Mouse (Mus musculus): ENCODE results near the gene Ptpdc1.

Ptpdc1 gene

DNA sequence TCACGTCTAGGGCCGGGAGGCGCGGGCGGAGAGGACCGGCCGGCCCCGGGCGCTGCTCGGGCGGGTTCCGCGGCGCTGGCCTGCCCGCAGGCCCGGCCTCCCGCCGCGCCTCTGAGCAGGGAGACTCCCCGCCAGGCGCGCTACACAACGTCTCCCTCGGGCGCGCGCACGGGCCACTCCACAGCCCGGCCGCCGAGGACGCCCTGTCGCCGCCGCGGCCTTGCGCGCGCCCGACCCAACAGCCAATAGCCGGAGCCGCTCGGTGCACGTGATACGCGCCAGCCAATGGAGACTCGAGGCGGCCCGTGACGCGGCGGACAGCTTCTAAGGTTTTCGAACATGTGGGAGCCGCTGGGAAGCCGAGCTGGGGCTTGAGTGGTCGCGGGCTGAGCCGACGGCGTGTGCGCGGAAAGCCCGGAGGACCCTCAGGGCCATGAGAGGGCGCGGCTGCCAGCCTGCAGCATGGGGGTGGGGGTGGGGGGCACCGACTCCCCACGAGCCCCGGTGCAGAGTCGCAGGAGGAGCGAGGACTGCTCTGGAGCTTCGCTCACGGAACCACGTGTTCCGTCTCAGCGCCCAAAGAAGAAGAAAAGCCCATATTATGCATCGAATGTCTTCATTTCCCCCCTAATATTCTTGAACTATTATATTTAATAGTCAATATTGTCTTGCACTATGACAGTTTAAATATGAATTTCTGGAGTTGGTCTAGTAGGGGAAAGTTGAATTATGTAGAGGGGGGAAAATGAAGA lies at the start of gene Ptpdc1:
Gene Ptpdc1 (minus strand): TSS at position 232 of the 752 bp plus-strand sequence.
- no peak for DNase-seq (ENCODE audit: low read depth)

DNA sequence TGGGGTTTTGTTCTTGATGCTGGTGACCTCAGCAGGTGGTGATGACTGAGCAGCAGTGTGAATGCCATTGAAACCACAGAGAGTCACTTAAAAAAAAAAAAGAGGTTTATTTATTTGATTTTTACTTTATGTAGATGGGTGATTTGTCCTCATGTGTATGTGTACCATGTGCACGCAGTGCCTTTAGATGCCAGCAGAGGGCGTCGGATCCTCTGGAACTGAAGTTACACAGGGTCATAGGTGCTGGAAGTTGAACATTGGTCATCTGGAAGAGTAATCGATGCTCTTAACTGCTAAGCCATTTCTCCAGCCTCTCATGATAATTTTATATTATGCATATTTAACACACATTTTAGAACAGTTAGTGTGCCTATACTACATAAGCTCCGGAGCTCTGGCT lies 49.1 kb upstream of the Ptpdc1 start:
- DNase-seq (ENCODE audit: low read depth) = no peak

DNA sequence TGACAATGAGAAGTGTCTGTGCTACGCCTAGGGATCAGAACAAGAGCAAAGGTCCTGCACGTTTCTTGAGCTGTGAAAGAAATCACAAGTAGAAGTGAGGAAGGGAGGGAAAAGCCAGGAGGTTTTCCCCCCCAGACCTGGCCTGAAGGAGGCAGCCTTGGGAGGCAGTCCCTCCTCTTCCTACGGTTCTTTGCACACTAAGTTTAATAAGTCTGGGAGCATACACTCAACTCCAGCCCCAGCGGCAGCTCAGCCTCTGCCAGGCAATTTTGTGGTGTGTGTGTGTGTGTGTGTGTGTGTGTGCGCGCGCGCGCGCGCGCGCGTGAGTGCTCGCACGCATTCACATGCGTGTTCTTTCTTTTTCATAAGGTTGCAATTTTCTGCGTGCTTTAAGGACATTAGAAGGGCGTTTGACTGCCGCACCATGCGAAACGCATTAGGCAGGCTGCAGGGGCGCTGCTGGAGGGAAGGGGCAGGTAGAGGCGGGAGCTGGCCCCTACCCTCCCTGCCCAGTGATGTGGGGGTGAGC lies 46.9 kb upstream of the Ptpdc1 start:
- no peak for DNase-seq (ENCODE audit: low read depth)

DNA sequence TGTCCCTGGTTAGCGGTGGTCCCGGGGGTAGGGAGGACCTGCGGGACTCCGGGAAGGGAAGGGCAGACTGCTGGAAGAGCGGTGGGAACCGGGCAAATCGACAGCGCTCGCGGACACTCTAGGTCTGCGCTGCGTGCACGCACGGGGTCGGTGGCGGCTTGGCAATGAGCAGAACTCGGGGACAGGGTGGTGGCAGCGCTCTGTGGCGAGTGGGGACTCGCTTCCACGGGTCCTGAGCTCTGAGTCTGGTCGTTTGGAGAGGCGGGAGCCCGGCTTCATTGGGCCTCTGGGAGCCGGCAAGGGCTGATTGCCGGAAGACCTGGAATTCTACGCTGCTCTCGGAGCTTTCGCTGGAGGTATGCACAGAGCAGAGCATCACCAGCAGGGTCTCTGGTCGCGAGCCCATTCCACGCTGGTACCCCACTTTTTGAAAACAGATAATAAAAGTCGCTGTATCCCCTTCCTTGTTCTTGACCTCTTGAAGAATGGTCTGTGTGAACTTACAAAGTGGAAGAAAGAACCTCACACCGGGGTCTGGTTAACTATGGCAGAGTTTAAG lies 43.6 kb upstream of the Ptpdc1 start:
- DNase-seq (ENCODE audit: low read depth) = no peak

DNA sequence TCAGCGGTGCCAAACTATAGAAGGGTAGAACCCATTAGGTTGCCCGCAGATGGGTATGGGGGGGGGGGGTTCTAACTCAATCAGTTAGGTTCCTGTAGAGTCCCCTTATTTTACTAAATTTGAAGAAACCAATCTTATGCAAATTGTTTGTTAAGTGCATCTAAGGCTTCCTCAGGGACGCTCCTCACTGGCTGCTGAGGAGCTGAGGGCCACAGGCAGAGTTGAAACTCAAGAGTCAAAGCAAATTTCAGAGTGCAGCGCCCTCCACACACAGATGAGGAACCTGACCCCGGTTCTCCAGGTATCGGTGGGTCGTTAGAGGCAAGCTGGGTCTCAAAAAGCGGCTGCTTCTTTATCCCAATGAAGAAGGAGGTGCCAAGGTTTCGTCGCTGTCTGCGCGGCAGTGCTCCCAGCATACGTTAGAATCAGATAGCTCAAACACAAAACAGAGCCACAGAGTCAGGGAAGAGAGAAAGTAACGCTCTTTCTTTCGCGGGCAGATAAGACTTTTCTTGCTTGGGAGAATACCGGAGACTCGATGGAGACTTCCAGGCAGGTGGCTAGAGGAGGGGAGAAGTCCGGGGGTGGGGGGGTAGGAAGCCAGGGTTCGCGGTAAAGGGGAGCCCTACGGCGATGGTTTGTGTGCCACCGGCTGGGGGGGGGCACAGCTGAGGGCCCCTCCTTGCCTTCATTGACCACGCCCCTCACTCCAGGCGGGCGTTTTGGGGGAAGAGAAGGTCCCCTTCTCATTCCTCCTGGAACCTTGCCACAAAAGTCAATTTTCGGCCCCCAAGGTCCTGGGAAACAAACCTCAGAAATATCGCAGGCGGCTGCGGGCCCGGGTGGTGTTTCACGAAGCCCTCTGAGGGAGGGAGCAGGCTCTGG lies 42.9 kb upstream of the Ptpdc1 start:
- DNase-seq (ENCODE audit: low read depth) = no peak

DNA sequence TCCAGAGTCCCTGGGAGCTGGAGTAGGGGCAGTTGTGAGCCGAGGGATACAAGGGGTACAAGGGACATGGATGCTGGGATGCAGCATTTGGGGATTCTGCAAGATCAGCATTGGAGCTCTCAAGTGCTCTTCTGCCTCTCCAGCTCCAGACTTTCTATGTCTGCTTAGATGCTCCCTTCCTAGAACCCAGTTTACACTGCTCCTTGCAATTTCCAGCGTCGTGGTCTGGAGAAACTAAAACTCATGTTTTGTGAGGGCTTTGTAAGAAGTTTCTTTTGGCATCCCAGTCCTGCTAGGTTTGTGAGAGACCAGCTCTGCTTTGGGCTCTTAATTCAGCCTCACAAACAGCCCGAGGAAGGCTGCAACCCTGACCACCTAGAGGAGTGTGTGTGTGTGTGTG lies 42.0 kb upstream of the Ptpdc1 start:
- no peak for DNase-seq (ENCODE audit: low read depth)

DNA sequence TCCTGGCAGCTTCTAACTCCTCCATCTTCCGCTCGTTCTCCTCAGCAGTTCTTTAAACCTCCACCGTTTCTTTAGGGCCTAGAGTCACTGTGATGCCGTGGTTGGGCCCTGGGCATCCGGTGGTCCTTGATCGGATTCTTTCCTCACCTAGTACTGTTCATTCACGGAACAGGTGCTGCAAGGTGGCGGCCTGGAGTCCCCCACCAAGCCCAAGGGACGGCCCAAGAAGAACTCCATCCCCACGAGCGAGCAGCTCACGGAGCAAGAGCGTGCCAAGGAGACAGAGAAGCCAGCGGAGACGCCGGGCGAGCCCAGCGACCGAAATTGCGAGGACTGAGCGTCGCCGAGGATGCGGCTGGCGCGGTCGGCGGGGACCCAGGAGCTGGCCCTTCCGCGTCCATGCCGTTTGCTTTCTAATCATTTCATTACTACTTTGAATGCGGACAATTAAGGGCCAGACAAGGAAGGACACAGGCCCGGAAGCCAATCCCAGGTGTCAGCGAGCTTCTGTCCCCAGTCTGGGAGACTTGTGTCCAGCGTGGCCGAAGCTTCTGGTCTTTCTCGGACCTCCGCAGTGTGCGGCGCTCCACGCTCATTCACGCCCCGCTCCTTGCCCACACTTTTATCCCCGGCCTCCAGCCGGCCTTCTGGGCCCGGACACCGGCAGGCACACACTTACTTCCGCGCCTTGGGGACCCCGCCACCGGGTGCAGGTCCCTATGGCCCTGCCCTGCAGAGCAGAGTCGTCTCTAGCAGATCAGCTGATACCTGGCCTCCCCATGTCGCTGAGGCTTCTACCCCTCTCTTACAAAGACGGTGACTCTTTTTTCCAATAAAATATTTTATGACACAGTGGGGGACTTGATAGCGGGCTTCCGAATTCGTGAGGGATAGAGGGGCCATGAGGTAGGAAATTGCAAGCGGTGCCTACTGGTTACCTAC lies 40.5 kb upstream of the Ptpdc1 start:
- no peak for DNase-seq (ENCODE audit: low read depth)

DNA sequence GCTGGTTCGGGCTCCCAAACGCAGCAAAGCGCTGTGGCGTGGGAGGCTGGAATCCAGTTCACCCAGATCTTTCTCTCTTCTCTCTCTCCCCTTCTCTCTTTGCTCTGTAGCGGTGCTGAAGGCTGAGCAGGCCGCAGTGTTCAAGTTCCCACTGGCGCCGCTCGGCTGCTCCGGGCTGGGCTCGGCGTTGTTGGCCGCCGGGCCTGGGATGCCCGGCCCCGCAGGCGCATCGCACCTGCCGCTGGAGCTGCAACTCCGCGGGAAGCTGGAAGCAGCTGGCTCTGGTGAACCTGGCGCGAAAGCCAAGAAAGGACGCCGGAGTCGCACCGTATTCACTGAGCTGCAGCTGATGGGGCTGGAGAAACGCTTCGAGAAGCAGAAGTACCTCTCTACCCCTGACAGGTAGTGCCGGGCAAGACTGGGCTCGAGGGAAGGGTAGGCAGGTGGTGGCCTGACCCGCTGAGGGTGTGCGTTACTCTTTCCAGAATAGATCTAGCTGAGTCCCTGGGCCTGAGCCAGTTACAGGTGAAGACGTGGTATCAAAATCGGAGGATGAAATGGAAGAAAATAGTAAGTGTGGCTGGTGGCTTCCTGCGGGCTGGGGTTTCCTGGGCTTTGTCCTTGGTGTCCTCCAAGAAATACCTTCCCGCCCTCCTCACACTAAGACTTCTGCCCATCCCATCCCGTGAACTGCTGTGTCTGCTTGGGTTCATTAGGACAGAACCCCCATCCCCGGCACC lies 39.6 kb upstream of the Ptpdc1 start:
- DNase-seq (ENCODE audit: low read depth) = no peak

DNA sequence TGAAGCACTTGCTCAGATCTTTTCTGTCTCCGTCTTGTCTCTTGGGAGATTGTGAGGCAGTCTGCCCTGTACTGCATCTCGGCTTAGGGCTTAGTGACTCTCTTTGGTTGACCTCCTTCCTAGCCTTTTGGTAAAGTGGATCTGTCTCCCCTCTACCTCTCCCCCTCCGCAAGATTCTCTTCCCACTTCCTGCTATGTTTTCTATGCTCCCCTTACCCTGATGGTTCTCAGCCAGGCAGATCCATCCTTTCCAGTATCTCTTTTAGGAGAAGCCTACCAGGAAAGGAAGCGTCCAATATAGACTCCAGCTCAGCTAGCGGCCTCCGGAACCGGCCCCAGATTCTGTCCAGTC lies 38.5 kb upstream of the Ptpdc1 start:
- DNase-seq (ENCODE audit: low read depth) = no peak

DNA sequence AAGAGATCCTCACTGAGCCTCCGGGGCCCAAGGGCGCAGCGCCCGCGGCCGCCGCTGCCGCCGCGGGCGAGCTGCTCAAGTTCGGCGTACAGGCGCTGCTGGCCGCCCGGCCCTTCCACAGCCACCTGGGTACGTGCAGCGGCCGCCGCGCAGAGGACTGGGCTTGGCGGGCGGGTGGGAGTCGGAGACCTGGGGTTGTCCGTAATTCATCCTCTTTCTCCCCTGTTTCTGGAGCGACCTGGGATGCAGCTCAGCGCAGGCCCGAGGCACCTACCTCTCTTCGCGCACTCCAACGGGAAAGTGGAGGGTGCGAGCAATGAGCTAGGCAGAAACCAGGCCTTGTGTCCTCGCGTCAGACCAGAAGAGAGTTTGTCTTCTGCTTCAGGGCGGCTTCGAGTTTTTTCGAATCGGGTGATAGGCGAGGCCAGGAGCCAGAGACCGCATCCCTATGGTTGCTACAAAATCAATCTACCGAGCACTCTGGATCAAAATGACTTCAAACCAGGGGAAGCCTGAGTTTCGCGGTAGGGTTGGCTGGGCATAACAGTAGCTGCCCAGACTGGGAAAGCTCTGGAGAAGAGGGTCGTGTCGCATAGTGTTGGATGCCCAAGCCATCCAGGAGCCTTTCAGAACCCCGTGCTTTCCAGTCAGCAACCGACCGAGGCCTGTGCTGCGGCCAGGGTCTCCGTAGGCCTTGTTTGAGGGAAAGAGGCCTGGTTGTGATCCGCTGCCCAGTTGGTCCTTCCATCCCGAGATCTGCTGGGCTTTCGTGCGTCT lies 37.9 kb upstream of the Ptpdc1 start:
- no peak for DNase-seq (ENCODE audit: low read depth)

DNA sequence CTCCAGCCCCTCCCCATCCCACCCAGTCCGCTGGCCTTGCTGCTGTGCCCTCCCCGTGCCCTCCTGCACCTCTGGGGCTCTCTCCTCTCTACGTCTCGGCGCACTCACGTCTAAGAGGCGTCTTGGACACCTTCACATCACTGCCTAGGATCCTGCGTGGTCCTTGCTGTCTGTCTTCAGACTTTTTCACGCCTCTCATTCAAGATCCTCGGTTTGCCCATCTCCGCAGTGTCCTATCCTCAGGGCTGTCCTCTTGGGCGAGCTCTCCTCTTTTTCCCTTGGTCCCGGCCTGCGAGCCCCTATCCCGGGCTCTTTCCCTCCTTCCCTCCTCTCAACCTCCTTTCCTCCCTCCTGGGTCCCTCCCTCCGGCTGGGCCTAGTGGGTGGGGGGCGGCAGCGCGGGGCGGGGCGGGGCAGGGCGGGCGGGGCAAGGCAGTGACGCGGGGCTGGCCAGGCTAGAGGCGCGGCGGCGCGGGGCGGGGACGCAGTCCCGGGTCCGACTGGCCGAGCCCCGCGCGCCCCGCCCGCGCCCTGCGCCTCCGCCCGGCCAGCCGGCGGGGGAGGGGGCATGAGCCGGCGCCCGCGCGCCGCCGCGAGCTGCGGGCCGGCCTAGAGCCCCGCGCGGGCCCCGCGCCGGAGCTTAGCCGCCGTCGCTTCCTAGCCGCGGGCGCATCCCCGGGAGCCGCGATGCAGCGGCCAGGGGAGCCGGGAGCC lies 37.1 kb upstream of the Ptpdc1 start, which contains the start of gene Barx1:
Gene Barx1 (plus strand): TSS at position 568 of the 713 bp plus-strand sequence.
- DNase-seq (ENCODE audit: low read depth) = no peak

DNA sequence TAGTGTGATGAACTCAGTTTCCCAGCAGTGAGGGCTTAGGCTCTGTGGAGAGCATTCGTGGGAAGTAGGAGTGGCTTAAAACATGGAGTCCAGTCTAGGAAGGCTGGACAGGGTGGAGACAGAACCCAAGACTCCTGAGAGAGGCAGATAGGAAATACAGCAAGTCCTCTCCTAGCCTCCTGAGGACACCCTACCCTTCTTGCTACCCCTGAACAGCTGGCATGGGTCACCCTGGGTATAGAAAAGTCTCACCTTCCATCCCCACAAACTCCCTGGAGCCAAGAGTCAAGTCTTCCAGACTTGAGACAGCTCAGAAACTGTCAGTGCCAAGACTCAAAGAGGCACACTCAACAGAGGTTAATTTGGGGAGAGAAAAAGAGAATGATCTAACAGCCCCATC lies 36.1 kb upstream of the Ptpdc1 start:
- DNase-seq (ENCODE audit: low read depth) = no peak

DNA sequence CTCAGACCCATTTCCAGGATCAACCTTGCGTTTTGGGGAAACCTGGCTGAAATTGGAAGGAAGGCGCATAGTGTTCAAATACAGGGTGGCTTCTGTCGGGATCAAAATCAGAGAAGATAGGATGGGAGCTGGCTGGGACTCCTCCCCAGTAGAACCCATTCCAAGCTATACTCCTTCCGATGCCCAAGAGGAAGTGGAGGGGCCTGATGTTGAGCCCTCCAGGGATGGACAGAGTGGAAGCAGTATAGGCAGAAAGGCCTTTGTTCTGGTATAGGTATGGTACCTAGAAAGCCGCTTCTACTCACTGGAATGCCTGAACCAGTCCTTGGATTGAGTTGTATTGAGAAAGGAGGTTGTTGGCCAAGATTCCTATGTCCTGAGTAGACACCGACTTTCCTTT lies 35.3 kb upstream of the Ptpdc1 start:
- no peak for DNase-seq (ENCODE audit: low read depth)

DNA sequence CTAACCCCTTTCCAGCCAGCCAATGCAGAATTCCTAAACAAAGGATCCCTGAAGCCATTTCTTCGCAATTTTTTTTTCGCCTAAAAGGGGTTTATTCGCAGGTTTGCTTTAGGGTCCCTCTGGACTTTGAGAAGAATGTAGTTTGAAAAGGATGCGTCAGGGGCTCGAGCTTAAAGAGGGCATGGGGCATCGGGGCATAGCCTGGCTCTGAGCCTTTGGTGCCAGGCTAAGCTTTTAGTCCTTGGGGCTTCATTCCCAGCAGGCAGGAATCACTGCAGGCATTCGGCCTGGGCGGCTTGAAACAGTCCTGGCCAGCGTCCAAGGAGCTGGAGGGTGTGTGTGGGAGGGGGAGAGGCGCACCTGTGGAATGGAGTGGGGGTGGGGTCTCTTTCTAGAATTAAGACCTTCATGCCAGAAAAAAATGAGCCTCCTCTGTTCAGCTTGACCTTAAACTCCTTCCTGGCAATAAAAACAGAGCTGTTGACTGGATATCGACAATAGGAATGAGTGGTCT lies 34.8 kb upstream of the Ptpdc1 start:
- DNase-seq (ENCODE audit: low read depth) = no peak

DNA sequence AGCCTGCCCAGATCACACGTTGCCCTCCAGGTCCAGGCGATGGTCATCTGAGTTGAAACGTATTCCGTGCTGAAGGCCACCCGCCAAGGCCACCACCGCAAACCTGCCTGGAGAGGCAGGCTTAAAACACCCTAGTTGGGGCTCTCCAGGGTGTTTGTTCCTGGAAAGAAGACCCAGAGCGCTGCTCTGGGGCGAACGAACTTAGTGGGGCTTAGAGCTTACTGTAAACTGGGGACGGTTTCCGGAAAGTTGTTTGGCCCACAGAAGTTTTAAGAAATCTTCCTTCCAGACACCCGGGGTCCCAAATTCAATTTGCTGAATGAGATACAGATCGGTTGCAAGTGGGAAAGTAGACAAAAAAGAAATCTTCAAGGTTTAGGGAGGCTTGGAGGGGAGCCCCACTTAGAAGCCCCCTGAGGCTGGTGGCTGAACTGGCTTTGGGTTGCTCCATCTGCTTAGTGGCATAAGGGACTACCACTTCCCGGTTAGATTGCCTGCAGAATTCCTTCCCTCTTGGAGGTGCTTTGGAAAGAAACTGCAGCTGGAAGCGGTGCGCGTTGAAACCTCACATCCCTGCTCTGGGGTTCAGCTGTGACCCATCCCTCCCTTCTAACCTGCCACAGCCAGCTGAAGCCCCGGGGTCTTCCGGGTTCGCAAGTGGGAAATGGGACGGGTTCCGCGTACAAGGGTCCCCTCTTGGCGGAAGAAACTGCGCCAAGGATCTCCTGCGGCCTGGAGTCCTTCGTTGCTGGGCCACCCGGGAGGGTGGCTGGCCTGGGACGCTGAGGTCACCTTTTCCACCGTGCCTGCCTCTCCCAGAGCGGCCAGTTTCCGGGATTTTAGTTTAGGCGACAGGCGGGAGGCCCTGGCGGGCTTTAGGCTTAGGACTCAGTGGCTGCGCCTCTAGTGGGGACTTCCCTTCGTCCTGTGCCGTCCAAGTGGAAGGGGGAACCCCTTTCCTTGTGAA lies 34.1 kb upstream of the Ptpdc1 start:
- no peak for DNase-seq (ENCODE audit: low read depth)

DNA sequence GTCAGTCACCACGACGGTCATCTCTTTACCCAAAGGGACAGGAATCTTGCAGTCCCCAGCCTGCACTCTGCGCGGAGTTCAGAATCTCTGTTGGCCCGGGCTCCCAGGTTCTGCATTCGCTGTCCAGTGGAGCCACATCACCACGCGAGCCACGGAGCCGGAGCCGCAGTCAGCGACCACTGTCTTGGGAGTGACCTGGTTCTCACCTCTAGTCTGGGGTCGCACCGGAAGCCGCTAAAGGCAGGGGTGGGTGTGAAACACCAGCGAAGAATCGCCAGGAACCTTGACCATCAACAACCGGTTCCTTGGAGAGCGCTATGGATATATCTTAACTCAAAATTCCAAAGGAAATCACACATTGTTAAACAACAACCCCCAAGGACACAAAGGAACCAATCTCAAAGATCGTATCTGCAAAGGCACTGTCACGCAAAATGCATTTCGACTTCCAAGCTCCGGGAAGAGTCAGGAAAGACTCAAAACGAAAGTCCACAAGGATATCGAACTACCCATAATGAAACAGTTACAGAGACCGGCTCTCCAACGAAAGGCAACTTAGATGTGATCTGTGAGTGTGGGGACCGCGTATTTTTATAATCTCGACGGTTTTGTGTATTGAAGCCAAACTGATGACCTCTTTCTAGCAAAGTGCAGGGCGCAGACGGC lies 33.3 kb upstream of the Ptpdc1 start:
- DNase-seq (ENCODE audit: low read depth) = no peak

DNA sequence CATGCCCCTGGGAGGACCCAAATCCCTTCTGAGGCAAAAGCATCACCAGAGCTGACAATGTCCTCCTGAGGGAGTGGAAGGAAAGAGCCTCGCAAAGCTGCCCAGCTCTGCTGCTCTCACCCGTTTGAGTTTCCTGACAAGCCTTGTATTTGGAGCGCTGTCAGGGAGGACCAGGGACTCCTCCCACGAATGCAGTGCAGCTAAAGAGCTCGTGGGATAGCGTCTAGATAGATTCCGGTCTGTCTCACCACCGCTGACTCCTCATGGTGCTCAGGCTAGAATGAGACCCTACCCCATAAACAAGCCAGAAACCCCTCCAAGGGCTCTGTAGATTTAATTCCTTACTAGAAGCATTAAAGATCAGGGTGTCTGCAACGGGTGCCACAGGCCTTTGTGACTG lies 32.3 kb upstream of the Ptpdc1 start:
- DNase-seq (ENCODE audit: low read depth) = no peak

DNA sequence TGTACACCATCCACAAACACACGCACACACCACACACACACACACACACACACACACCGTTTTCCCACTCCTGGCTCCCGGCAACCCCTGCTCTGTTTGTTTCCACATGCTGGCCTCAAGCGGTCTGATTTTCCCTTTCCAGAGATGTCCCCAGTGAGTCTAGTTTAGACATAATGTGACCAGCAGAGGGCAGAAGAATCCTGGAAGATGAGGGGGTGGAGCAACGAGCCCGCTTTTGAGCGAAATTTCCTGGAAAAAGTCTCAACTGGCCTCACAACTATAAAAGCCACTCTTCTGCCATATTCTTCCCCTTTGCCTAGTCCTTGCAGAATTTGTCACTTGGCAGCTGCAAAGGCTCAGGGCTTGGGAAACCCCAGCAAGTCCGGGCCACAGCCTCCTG lies 30.2 kb upstream of the Ptpdc1 start:
- DNase-seq (ENCODE audit: low read depth) = peak; percentile 68
